Mouse (Mus musculus): ENCODE results near the gene Nbea.
A peak's percentile ranks its signal among the peaks of the same experiment; 100 is the strongest.

The Nbea gene

DNA sequence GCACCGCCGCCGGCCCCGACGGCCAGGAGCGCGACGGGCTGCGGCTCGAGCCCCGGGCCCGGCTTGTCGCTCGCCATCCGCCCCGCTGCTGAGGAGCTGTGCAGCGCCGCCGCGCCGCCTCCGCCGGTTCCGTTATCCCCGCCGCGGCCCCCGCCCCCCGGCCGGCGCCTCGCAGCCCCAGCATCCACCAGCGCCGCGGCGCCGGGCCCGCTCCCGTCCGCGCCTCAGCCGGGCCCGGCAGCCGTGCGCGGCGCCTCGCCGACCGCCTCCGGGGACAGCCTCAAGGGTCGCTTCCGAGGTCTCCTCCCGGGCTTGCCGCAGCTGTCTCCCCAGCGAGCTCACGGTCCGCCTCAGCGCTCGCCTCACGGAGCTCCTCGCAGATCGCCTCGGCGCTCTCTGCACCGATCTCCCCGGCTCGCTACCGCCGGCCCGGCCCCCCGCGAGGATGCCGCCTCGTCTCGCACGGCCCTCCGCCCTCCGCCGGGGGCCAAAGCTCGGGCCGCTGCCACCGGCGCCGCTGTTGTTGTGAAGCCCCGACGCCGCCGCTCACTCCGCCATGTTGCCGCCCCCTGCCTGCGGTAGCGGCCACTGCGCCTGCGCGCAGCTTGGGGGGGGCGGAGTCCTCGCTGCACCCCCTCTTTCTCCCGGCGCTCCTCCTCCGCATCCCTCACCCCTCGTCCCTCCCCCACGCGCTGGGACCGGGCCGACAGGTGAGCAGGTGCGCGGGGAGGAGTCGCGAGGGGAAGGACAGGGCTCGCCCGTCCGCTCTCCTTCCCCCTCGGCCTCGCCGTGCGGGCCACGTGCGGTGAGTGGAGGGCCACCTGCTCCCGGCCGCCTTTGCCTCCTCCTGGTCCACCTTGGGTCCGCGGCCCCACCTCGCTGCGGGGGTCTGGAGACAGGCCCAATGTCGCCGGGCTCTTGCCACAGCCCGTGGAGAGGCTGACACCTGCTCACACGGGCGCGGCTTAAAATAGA, at the start of gene Nbea:
Nbea (minus strand) TSS at position 543 of the 975 bp plus-strand sequence.
- peak; percentile 89 for ATAC-seq (ENCODE audit: insufficient number of reproducible peaks, low FRiP score, low TSS enrichment)

GRCm38 (mm10) chr3:56229283-56229682, 45.8 kb upstream of the Nbea start:
- no peak for ATAC-seq (ENCODE audit: insufficient number of reproducible peaks, low FRiP score, low TSS enrichment)

- ATAC-seq (ENCODE audit: insufficient number of reproducible peaks, low FRiP score, low TSS enrichment), result no peak
These were observed 32.5 kb upstream of the Nbea start for GRCm38 (mm10) chr3:56215989-56216388.

GRCm38 (mm10) chr3:56203968-56204367, 20.5 kb upstream of the Nbea start:
- ATAC-seq (ENCODE audit: insufficient number of reproducible peaks, low FRiP score, low TSS enrichment), result no peak

GRCm38 (mm10) chr3:56188238-56188637, 4.7 kb upstream of the Nbea start:
- no peak for ATAC-seq (ENCODE audit: insufficient number of reproducible peaks, low FRiP score, low TSS enrichment)

GRCm38 (mm10) chr3:56187131-56187779, 3.8 kb upstream of the Nbea start:
- no peak for ATAC-seq (ENCODE audit: insufficient number of reproducible peaks, low FRiP score, low TSS enrichment)

DNA sequence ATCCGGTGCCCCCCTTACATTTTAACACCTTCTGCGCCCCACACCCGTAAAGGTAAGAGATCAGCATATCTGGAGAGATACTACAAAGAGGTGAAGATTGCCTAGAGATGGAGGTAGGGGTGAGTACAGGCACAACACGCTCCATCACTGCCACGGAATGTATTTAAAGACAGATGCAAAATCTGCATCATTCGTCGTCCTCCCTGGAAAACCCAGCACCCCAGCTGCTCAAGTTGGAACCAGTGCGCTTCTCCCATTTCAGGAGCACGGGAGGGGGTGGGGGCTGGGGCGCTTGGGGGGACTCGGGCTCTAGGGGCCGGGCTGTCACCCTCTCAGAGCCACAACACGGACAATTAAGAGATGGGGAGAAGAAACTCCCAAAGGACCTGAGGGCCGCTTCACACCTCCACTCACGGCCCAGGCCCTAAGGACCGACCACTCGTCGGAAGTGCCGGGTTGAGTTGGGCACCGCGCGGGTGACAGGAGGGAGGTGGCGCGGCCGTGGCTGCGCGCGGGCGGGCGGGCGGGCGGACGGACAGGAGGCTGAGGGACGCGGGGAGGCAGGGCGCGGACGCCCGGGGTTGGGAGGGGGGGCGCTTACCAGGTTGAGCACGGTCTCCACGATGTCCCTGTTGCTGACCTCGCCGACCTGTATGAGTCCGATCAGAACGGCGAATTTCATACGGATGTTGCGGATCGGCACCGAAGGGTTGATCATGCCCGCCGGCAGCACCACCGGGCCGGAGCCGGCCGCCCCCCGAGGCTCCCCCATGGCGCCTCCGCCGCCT, 936 bp downstream of the Nbea start:
- peak; percentile 11 for ATAC-seq (ENCODE audit: insufficient number of reproducible peaks, low FRiP score, low TSS enrichment)

DNA sequence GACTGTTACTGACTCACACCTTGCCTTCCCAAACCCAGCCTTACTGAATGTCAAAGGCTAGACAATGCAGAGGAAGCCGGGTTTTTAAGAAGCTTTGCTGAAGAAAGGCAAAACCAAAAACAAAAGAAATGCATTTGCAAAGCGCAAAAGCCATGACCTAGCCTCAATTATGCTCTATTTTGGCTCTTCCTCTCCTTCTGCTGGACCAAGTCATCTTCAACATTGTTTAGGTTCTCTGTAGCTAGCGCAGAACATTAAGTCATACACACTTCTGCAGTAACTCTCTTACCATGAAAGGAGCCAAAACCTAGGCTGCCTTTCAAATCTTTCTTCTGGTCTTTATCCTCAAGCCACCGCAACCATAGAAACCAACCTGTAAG, 1.5 kb downstream of the Nbea start:
- no peak for ATAC-seq (ENCODE audit: insufficient number of reproducible peaks, low FRiP score, low TSS enrichment)

- ATAC-seq (ENCODE audit: insufficient number of reproducible peaks, low FRiP score, low TSS enrichment), result no peak
These were observed 2.5 kb downstream of the Nbea start for GRCm38 (mm10) chr3:56181025-56181424.

GRCm38 (mm10) chr3:56157864-56158263, 25.6 kb downstream of the Nbea start:
- ATAC-seq (ENCODE audit: insufficient number of reproducible peaks, low FRiP score, low TSS enrichment), result no peak

- no peak for ATAC-seq (ENCODE audit: insufficient number of reproducible peaks, low FRiP score, low TSS enrichment)
These were observed 56.8 kb downstream of the Nbea start for GRCm38 (mm10) chr3:56126674-56127073.

- no peak for ATAC-seq (ENCODE audit: insufficient number of reproducible peaks, low FRiP score, low TSS enrichment)
These were observed 66.9 kb downstream of the Nbea start for GRCm38 (mm10) chr3:56116647-56117046.

DNA sequence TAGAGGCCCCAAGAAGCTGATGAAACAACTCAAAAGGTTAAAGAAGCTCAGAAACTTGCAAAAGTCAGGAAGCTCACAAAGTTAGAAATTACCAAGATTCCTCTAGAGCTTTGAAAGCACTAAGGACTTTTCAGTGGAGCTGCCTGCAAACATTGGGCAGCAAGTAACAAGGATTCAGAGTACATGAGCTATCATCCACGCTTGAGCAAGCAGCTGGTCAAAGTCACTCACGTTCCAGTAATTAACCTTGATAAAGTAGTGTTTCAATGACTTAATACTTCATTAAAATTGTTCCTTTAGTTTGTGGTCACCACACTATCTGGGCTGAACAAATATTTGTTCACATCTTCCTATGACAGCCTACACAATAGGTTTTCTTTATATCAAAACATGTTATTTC, 75.4 kb downstream of the Nbea start:
- no peak for ATAC-seq (ENCODE audit: insufficient number of reproducible peaks, low FRiP score, low TSS enrichment)

- ATAC-seq (ENCODE audit: insufficient number of reproducible peaks, low FRiP score, low TSS enrichment), result no peak
These were observed 86.4 kb downstream of the Nbea start for GRCm38 (mm10) chr3:56097105-56097504.

GRCm38 (mm10) chr3:56079015-56079612, 104.4 kb downstream of the Nbea start:
- ATAC-seq (ENCODE audit: insufficient number of reproducible peaks, low FRiP score, low TSS enrichment), result peak; percentile 66; the same call in 1 of the 2 replicates

DNA sequence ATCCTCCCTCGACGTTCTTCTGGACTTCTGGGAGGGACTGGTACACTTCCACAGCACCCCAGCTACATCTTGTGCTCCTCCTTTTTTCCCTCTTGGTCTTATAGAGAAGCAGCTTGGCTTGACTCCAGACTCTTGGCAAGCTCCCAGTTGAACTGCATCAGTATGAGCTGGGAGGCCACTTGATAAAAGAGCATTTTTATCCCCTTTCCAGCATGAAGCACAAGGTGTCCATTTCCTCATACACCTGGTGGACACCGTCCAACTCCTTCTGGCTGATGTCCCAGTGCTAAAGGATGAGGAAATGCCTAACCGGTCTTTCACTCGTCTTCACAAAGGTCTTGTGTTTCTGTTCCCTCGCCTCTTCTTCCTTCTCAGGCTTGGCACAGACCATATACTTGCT, 115.7 kb downstream of the Nbea start:
- ATAC-seq (ENCODE audit: insufficient number of reproducible peaks, low FRiP score, low TSS enrichment), result peak; percentile 75

GRCm38 (mm10) chr3:56066360-56067040, 117.0 kb downstream of the Nbea start:
- no peak for ATAC-seq (ENCODE audit: insufficient number of reproducible peaks, low FRiP score, low TSS enrichment)

DNA sequence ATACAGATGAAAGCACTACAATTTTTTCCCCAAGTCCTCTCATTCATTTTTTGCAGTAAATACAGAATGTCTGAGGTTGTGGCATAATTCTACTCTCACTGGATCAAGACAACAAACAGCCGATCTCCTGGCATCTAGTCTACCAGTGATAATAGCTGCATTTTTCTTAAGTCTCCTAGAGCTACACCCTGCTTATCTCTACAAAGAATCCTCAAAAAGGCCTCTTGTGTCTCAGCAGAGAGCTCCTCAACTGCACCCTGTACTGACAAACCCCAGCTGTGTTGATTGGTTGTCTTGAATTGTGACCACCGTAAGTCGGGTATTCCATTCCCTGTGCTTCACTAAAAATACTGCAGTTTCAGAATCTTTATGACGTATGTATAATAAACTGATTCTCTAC, 118.3 kb downstream of the Nbea start:
- ATAC-seq (ENCODE audit: insufficient number of reproducible peaks, low FRiP score, low TSS enrichment), result no peak

GRCm38 (mm10) chr3:56045659-56046336, 137.7 kb downstream of the Nbea start:
- ATAC-seq (ENCODE audit: insufficient number of reproducible peaks, low FRiP score, low TSS enrichment), result no peak
